Mouse (Mus musculus) midbrain, embryonic 11.5 days (tissue): ENCODE results near the gene Taf3. TPM values are rescaled to one million over a fixed set of nuclear protein-coding genes. Genes with fewer than 3 reads are reported as not detected.

Experiments used
- ATAC-seq: fragments of 200-750 bp; cut with Nextera tagmentation; 2 replicates; pipeline ENCODE4 v1.8.0; 2017; ENCODE audit warnings: moderate TSS enrichment, moderate library complexity; ENCODE audit not compliant: low FRiP score
- DNase-seq: peaks from one replicate; pipeline ENCODE4 v3.0.0; 2015; ENCODE audit warnings: low spot score; ENCODE audit errors: missing footprints
- H3K27ac ChIP-seq: fragments of 300-500 bp; sonication (generic); 2 replicates; pipeline ENCODE4 v1.5.1; 2014; ENCODE audit warnings: low read depth, low read length
- H3K27me3 ChIP-seq: fragments of 300-500 bp; sonication (generic); 2 replicates; pipeline ENCODE4 v1.6.1; 2014; ENCODE audit warnings: mild to moderate bottlenecking, low read length, moderate library complexity, mixed read lengths; ENCODE audit not compliant: control insufficient read depth, insufficient read depth
- H3K36me3 ChIP-seq: fragments of 300-500 bp; sonication (generic); 2 replicates; pipeline ENCODE4 v1.6.1; 2014; ENCODE audit warnings: mild to moderate bottlenecking, low read length, moderate library complexity, mixed read lengths; ENCODE audit not compliant: control insufficient read depth, insufficient read depth
- H3K4me1 ChIP-seq: fragments of 300-500 bp; sonication (generic); 2 replicates; pipeline ENCODE4 v1.6.1; 2014; ENCODE audit warnings: low read length; ENCODE audit not compliant: control insufficient read depth, insufficient read depth
- H3K4me2 ChIP-seq: fragments of 300-500 bp; sonication (generic); 2 replicates; pipeline ENCODE4 v1.6.1; 2014; ENCODE audit warnings: mild to moderate bottlenecking, moderate library complexity
- H3K4me3 ChIP-seq: fragments of 300-500 bp; sonication (generic); 2 replicates; pipeline ENCODE4 v1.5.1; 2014; ENCODE audit warnings: low read depth, low read length
- H3K9ac ChIP-seq: fragments of 300-500 bp; sonication (generic); 2 replicates; pipeline ENCODE4 v1.6.1; 2014; ENCODE audit warnings: low read length
- H3K9me3 ChIP-seq: fragments of 300-500 bp; sonication (generic); 2 replicates; pipeline ENCODE4 v1.6.1; 2016; ENCODE audit warnings: low read length; ENCODE audit not compliant: control insufficient read depth
- WGBS: fragments of 180-500 bp; shearing (Covaris S2); extraction: QIAGEN DNeasy Blood & Tissue Kit; methylation state at CpG from one replicate; pipeline ENCODE4 v1.1.7; 2014; 5-methylcytosine and 5-hydroxymethylcytosine counted together
- polyA plus RNA-seq: library from polyadenylated mRNA; unstranded; fragments of >200 nt; fragmentation: Nextera tagmentation; extraction: Ambion mirVana; gene quantifications from 2 replicates; pipeline ENCODE4 v1.2.1, GENCODE M21; 2014

Gene Taf3
- polyA plus RNA-seq, 1 experiment from 2014 or later = 17.0 TPM

DNA sequence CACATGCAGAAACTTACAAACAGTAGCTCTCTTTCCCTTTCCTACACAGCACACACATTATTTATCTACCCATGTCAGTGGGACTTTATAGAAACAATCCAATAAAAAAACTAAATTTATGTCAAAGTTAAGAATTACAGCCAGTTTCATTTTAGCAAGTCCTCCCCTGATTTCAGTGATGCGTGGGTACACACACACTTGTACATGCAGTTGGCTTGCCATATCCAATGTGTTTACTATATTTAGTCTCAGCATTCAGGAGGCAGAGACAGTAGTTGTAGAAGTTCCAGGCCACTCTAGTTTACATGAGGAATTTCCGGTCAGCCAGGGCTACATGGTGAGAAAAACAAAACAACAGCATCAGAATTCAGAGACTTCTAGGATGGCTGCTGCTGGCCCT lies 46.8 kb downstream of the Taf3 start:
- DNase-seq = no peak
- no peaks in the 10 kb centered on the region for H3K4me1 ChIP-seq
- 92% methylated on average over 2 of the region's 2 CpGs for WGBS
- H3K4me2 ChIP-seq = no peak overlapping the region
- H3K36me3 ChIP-seq = no peaks in the 10 kb centered on the region
- ATAC-seq = no peak
- no peak overlapping the region for H3K27ac ChIP-seq
- no peak overlapping the region for H3K9ac ChIP-seq
- no peaks in the 10 kb centered on the region for H3K9me3 ChIP-seq
- no peaks in the 10 kb centered on the region for H3K27me3 ChIP-seq
- no peak overlapping the region for H3K4me3 ChIP-seq

DNA sequence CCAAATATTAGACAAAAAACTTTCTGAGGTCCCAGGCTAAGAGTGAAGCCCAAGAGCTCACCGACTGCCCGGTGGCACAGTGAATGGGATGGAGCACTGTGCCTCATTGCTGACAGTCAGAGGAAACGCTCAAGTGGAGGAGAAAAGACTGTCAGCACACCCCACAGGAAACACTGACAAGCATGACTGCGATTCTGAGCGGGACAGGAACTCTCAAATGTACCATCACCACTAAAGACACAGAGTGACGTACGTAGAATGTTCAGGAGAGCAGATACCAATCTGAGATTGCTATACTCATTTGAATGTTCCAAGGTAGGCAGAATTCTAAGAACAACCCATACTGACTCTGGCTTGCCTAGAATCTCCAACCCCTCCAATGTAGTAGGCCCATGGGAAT lies 50.9 kb downstream of the Taf3 start:
- ATAC-seq = no peak
- 90% methylated on average over 7 of the region's 7 CpGs for WGBS

DNA sequence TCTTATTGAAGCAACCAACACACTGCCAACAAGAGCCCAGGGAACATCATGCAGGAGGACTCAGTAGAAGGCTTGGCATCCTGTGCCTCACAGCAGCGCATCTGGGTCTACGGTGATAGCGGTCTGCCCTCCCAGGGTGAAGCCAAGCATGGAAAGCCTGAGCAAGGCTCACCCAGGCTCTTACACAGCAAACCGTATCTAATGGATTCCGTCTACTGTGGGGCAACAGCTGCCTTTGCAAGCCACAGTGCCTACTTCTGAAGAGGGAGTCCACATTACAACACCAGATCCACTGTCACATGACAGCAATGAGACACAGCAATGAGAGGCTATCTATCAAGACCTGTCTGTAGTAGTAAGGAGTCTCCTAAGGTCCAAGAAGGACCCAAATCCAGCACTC lies 52.3 kb downstream of the Taf3 start:
- Histone ChIP-seq H3K4me3 (no peak overlapping the region), H3K9ac (no peak overlapping the region), H3K27me3 (no peaks in the 10 kb centered on the region), H3K4me1 (no peaks in the 10 kb centered on the region), H3K9me3 (no peaks in the 10 kb centered on the region), H3K27ac (no peak overlapping the region), H3K36me3 (no peaks in the 10 kb centered on the region), H3K4me2 (no peak overlapping the region)
- no peak for DNase-seq
- no peak for ATAC-seq
- WGBS = 85% methylated on average over 5 of the region's 5 CpGs

More for the DNA sequence above, 50.9 kb downstream of the Taf3 start:
- H3K9ac ChIP-seq = no peak overlapping the region
- H3K36me3 ChIP-seq = no peaks in the 10 kb centered on the region
- H3K4me1 ChIP-seq = no peaks in the 10 kb centered on the region
- no peak overlapping the region for H3K27ac ChIP-seq
- no peaks in the 10 kb centered on the region for H3K9me3 ChIP-seq
- H3K27me3 ChIP-seq = no peaks in the 10 kb centered on the region
- H3K4me2 ChIP-seq = no peak overlapping the region
- H3K4me3 ChIP-seq = no peak overlapping the region
- no peak for DNase-seq

GRCm38 (mm10) chr2:9990690-9991229 lies 57.6 kb downstream of the Taf3 start:
- DNase-seq = no peak
- ATAC-seq = no peak
- no peak overlapping the region for H3K27ac ChIP-seq
- no peak overlapping the region for H3K4me2 ChIP-seq
- H3K4me1 ChIP-seq = peaks cover 6% of the 10 kb centered on the region
- no peak overlapping the region for H3K4me3 ChIP-seq
- no peaks in the 10 kb centered on the region for H3K27me3 ChIP-seq
- no peak overlapping the region for H3K9ac ChIP-seq
- H3K36me3 ChIP-seq = no peaks in the 10 kb centered on the region
- WGBS = 40% methylated on average over 4 of the region's 4 CpGs
- no peaks in the 10 kb centered on the region for H3K9me3 ChIP-seq

DNA sequence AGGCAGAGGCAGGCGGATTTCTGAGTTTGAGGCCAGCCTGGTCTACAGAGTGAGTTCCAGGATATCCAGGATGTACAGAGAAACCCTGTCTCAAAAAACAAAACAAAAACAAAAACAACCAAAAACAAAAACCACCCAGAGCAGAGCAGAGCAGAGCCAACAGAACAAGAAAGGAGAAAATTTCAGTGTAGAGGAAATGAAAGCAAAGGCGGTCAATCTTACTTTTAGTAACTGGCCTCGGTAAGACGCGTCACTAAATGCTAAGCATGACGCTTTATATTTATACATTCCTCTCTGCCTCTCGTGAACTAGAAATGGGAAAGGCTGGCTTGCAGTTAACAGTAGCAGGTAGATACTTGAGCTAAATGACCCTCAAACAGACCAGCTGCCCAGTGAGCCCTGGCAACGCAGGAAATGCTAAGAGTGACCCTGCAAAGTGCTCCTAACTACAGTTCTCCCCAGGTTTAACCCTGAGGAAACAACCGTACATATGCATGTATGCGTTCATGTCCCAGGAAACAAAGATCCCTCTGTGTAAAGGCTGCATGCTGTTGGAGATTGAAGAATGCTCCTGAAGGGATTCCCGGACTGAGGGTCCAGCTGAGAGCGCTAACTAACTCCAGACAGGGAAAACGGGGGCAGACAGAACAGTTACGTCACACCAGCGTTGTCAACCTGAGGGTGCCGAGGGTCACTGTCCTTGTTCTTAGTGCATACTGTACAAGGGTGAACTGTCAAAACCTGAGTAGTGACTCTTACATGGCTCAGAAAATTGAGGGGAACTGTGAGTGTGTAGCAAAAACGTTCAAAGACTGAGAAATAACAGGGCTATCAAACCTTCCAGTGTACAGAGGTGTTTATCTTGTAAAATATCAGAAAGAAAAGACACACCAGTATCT lies 58.5 kb downstream of the Taf3 start:
- no peak overlapping the region for H3K4me2 ChIP-seq
- WGBS = 81% methylated on average over 17 of the region's 17 CpGs
- no peaks in the 10 kb centered on the region for H3K9me3 ChIP-seq
- H3K9ac ChIP-seq = no peak overlapping the region
- no peaks in the 10 kb centered on the region for H3K36me3 ChIP-seq
- no peaks in the 10 kb centered on the region for H3K27me3 ChIP-seq
- DNase-seq = no peak
- no peak overlapping the region for H3K4me3 ChIP-seq
- peaks cover 6% of the 10 kb centered on the region for H3K4me1 ChIP-seq
- no peak overlapping the region for H3K27ac ChIP-seq
- no peak for ATAC-seq

GRCm38 (mm10) chr2:9988290-9988689 lies 60.1 kb downstream of the Taf3 start:
- no peaks in the 10 kb centered on the region for H3K27me3 ChIP-seq
- H3K9me3 ChIP-seq = no peaks in the 10 kb centered on the region
- no peak for DNase-seq
- WGBS = 82% methylated on average over 4 of the region's 4 CpGs
- H3K27ac ChIP-seq = no peak overlapping the region
- ATAC-seq = no peak
- H3K4me3 ChIP-seq = no peak overlapping the region
- no peak overlapping the region for H3K9ac ChIP-seq
- H3K4me1 ChIP-seq = peaks cover 6% of the 10 kb centered on the region
- no peak overlapping the region for H3K4me2 ChIP-seq
- no peaks in the 10 kb centered on the region for H3K36me3 ChIP-seq

GRCm38 (mm10) chr2:9985979-9986447 lies 62.4 kb downstream of the Taf3 start:
- Histone ChIP-seq H3K27ac (no peak overlapping the region; the same call in 1 of the 2 replicates), H3K36me3 (no peaks in the 10 kb centered on the region), H3K4me3 (no peak overlapping the region), H3K4me1 (peaks cover 6% of the 10 kb centered on the region), H3K4me2 (peak overlapping the region; percentile 15; the same call in 1 of the 2 replicates), H3K9me3 (no peaks in the 10 kb centered on the region), H3K27me3 (no peaks in the 10 kb centered on the region), H3K9ac (no peak overlapping the region)
- 2% methylated on average over 6 of the region's 6 CpGs for WGBS
- ATAC-seq (peak; percentile 85), DNase-seq (peak; percentile 90)

- DNase-seq (no peak), ATAC-seq (no peak)
- H3K27me3 ChIP-seq = no peaks in the 10 kb centered on the region
- peaks cover 6% of the 10 kb centered on the region for H3K4me1 ChIP-seq
- H3K4me2 ChIP-seq = no peak overlapping the region
- H3K36me3 ChIP-seq = no peaks in the 10 kb centered on the region
- WGBS = 50% methylated on average over 5 of the region's 5 CpGs
- H3K9ac ChIP-seq = no peak overlapping the region
- no peaks in the 10 kb centered on the region for H3K9me3 ChIP-seq
- no peak overlapping the region for H3K4me3 ChIP-seq
- H3K27ac ChIP-seq = no peak overlapping the region
Measured at GRCm38 (mm10) chr2:9982446-9982845, 66.0 kb downstream of the Taf3 start.

DNA sequence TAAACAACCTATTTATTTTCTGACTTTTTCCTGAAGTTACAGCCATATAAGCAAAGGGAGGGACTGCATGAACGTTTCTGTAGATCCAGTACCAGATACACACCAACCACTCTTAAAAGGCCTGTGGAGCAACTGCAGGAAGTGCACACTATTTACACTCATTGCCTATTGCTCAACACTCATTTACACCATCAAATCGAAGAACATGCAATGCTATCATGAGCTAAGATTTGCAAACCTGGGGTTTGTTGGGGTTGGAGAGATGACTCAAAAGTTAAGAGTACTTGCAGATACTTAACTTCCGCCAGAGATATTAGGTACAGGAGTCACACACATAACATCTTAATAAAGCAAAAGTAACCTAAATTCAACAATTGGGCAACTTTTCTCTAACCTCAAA lies 76.5 kb downstream of the Taf3 start:
- Histone ChIP-seq H3K36me3 (no peaks in the 10 kb centered on the region), H3K27me3 (no peaks in the 10 kb centered on the region), H3K9ac (no peak overlapping the region), H3K4me1 (no peaks in the 10 kb centered on the region), H3K4me3 (no peak overlapping the region), H3K27ac (no peak overlapping the region), H3K9me3 (no peaks in the 10 kb centered on the region), H3K4me2 (no peak overlapping the region)
- ATAC-seq (no peak), DNase-seq (no peak)
- 91% methylated on average over 3 of the region's 3 CpGs for WGBS
